In genomic region chr10:99517944-99518343, GRCm38 (mm10) we compare ENCODE assay signal across 24 mouse cellular contexts.
DNase-seq lines count a peak whose midpoint lies in the region; ATAC-seq lines count a peak whose summit lies in the region.
"Had no signal": no experiment of that assay in that cellular context is flagged by ENCODE, and none has a peak within 500 bp of the region (broad histone marks: within the 10 kb centered on the region; RNA-seq: fewer than 3 reads in every experiment).

No protein-coding gene starts in this region.

- DNase-seq in 416B (ENCODE audit: low read depth), result peak; percentile 70
- no peak for DNase-seq in gastrocnemius, adult 8-10 months (ENCODE audit: low spot score in 2 of 2)
- DNase-seq in cerebellum, adult 11 months, result no peak
- DNase-seq: adrenal gland, adult 8-10 months; adrenal gland, postnatal 14 days; adrenal gland, postnatal 36 days; B cell, adult 2 months; cerebellum, adult 18-20 months; cerebellum, adult 8-10 months; cerebellum, adult 9-11 months; cerebellum, postnatal 14 days; cerebellum, postnatal 36 days had no signal

- H3K27me3 ChIP-seq in forebrain, embryonic 12.5 days, result no peaks in the 10 kb centered on the region
- H3K27me3 ChIP-seq: CH12.LX; embryonic facial prominence, embryonic 12.5 days; Patski had no signal

- WGBS in forebrain, embryonic 12.5 days, result 94% methylated on average over 4 of the region's 4 CpGs

- H3K4me1 ChIP-seq in forebrain, embryonic 12.5 days, result peaks cover 6% of the 10 kb centered on the region; the same call in 1 of the 2 replicates

- H3K4me3 ChIP-seq in forebrain, embryonic 12.5 days (replicated peaks), result no peak overlapping the region
- H3K4me3 ChIP-seq: embryonic facial prominence, embryonic 10.5 days; embryonic facial prominence, embryonic 12.5 days had no signal

- no peak overlapping the region for H3K9ac ChIP-seq in forebrain, embryonic 12.5 days
- H3K9ac ChIP-seq: embryonic facial prominence, embryonic 12.5 days had no signal

- no peaks in the 10 kb centered on the region for H3K9me3 ChIP-seq in forebrain, embryonic 12.5 days
- H3K9me3 ChIP-seq: embryonic facial prominence, embryonic 10.5 days; embryonic facial prominence, embryonic 12.5 days had no signal

- H3K4me2 ChIP-seq in forebrain, embryonic 12.5 days, result no peak overlapping the region
- H3K4me2 ChIP-seq: embryonic facial prominence, embryonic 12.5 days had no signal

- H3K27ac ChIP-seq in forebrain, embryonic 12.5 days, result no peak overlapping the region
- H3K27ac ChIP-seq: embryonic facial prominence, embryonic 10.5 days; embryonic facial prominence, embryonic 12.5 days had no signal

- peak; percentile 58; the same call in 1 of the 2 replicates for ATAC-seq in common myeloid progenitor, adult 5-6 weeks (replicated peaks; ENCODE audit: low read depth, poor library complexity, severe bottlenecking)
- peak; percentile 47 for ATAC-seq in megakaryocyte, adult 5-6 weeks (ENCODE audit: poor library complexity, severe bottlenecking)
- ATAC-seq in forebrain, embryonic 12.5 days (ENCODE audit: low FRiP score), result no peak
- ATAC-seq: activated CD4-positive, CD25-positive, alpha-beta regulatory T cell, adult 4 months; CD4-positive, CD25-positive, alpha-beta regulatory T cell, adult 4 months; forebrain, embryonic 14.5 days; forebrain, embryonic 16.5 days; Patski had no signal

- H3K36me3 ChIP-seq in forebrain, embryonic 12.5 days (replicated peaks), result no peaks in the 10 kb centered on the region
- H3K36me3 ChIP-seq: embryonic facial prominence, embryonic 10.5 days; embryonic facial prominence, embryonic 12.5 days; G1E had no signal
